Mouse (Mus musculus) testis, adult 2 months (tissue): Measurements from ENCODE around the gene Slc30a4. TPM values are rescaled to one million over a fixed set of nuclear protein-coding genes. Genes with fewer than 3 reads are reported as not detected.

Experiments
- H3K27ac ChIP-seq: fragments of 200-500 bp; 2 replicates; pipeline ENCODE4 v1.5.1; 2012; ENCODE audit warnings: low read depth, low read length; ENCODE audit not compliant: control insufficient read depth, insufficient read depth
- H3K27me3 ChIP-seq: fragments of 200-500 bp; 2 replicates; pipeline ENCODE4 v1.6.1; 2012; ENCODE audit warnings: mild to moderate bottlenecking, low read length, moderate library complexity; ENCODE audit not compliant: control insufficient read depth, insufficient read depth
- H3K36me3 ChIP-seq: fragments of 200-500 bp; 2 replicates; pipeline ENCODE4 v1.6.1; 2012; ENCODE audit warnings: mild to moderate bottlenecking, low read length; ENCODE audit not compliant: control insufficient read depth, insufficient read depth
- H3K4me1 ChIP-seq: fragments of 200-500 bp; 2 replicates; pipeline ENCODE4 v1.6.1; 2012; ENCODE audit warnings: low read length; ENCODE audit not compliant: control insufficient read depth, insufficient read depth
- H3K4me3 ChIP-seq: fragments of 200-500 bp; 2 replicates; pipeline ENCODE4 v1.5.1; 2012; ENCODE audit warnings: low read depth, mild to moderate bottlenecking, low read length, moderate library complexity, mixed read lengths; ENCODE audit not compliant: control insufficient read depth
- CTCF ChIP-seq: fragments of 200-500 bp; IDR thresholded peaks from 2 replicates; pipeline ENCODE4 v1.5.1; 2012; ENCODE audit warnings: low read depth, mild to moderate bottlenecking, inconsistent platforms, low read length, moderate library complexity; ENCODE audit not compliant: control insufficient read depth, insufficient read depth, insufficient replicate concordance
- POLR2A ChIP-seq: fragments of 200-500 bp; IDR thresholded peaks from 2 replicates; pipeline ENCODE4 v1.6.1; 2012; ENCODE audit warnings: low read depth, mild to moderate bottlenecking, inconsistent platforms, low read length, moderate library complexity; ENCODE audit not compliant: control insufficient read depth
- polyA plus RNA-seq: library from polyadenylated mRNA; depleted of rRNA; stranded (reverse); fragments of >200 nt; gene quantifications from 2 replicates; pipeline ENCODE4 v1.2.3, GENCODE M21; 2012

The Slc30a4 gene
- polyA plus RNA-seq, 1 experiment = 39.5 TPM

- Histone ChIP-seq H3K4me1 (no peaks in the 10 kb centered on the region), H3K4me3 (no peak overlapping the region), H3K27me3 (no peaks in the 10 kb centered on the region), H3K36me3 (no peaks in the 10 kb centered on the region), H3K27ac (no peak overlapping the region)
- TF ChIP-seq CTCF = no peak
- TF ChIP-seq POLR2A = no peak
Measured at GRCm38 (mm10) chr2:122719232-122719631, 16.8 kb upstream of the Slc30a4 start.

- TF ChIP-seq CTCF (no peak), POLR2A (no peak)
- Histone ChIP-seq H3K27me3 (no peaks in the 10 kb centered on the region), H3K27ac (no peak overlapping the region), H3K36me3 (no peaks in the 10 kb centered on the region), H3K4me3 (no peak overlapping the region), H3K4me1 (no peaks in the 10 kb centered on the region)
Measured at GRCm38 (mm10) chr2:122716301-122716842, 13.9 kb upstream of the Slc30a4 start.

- H3K4me3 ChIP-seq = no peak overlapping the region
- no peaks in the 10 kb centered on the region for H3K27me3 ChIP-seq
- no peak overlapping the region for H3K27ac ChIP-seq
- no peak for TF ChIP-seq CTCF
- TF ChIP-seq POLR2A = no peak
- H3K4me1 ChIP-seq = no peaks in the 10 kb centered on the region
- no peaks in the 10 kb centered on the region for H3K36me3 ChIP-seq
Measured at GRCm38 (mm10) chr2:122715148-122715692, 12.8 kb upstream of the Slc30a4 start.

- Histone ChIP-seq H3K27me3 (no peaks in the 10 kb centered on the region), H3K36me3 (no peaks in the 10 kb centered on the region), H3K4me3 (no peak overlapping the region), H3K27ac (no peak overlapping the region), H3K4me1 (no peaks in the 10 kb centered on the region)
- TF ChIP-seq POLR2A = no peak
- TF ChIP-seq CTCF = no peak
Measured at GRCm38 (mm10) chr2:122712848-122713247, 10.4 kb upstream of the Slc30a4 start.

GRCm38 (mm10) chr2:122711911-122712310 is 9.4 kb upstream of the Slc30a4 start:
- no peak overlapping the region for H3K4me3 ChIP-seq
- H3K4me1 ChIP-seq = no peaks in the 10 kb centered on the region
- H3K27ac ChIP-seq = no peak overlapping the region
- TF ChIP-seq CTCF = no peak
- no peak for TF ChIP-seq POLR2A
- H3K36me3 ChIP-seq = no peaks in the 10 kb centered on the region
- no peaks in the 10 kb centered on the region for H3K27me3 ChIP-seq

- no peak for TF ChIP-seq CTCF
- no peak for TF ChIP-seq POLR2A
- H3K4me1 ChIP-seq = no peaks in the 10 kb centered on the region
- no peak overlapping the region for H3K4me3 ChIP-seq
- H3K27me3 ChIP-seq = no peaks in the 10 kb centered on the region
- no peak overlapping the region for H3K27ac ChIP-seq
- no peaks in the 10 kb centered on the region for H3K36me3 ChIP-seq
Measured at GRCm38 (mm10) chr2:122709156-122709555, 6.7 kb upstream of the Slc30a4 start.

GRCm38 (mm10) chr2:122708080-122708479 is 5.6 kb upstream of the Slc30a4 start:
- Histone ChIP-seq H3K4me1 (no peaks in the 10 kb centered on the region), H3K27me3 (no peaks in the 10 kb centered on the region), H3K27ac (no peak overlapping the region), H3K4me3 (no peak overlapping the region), H3K36me3 (no peaks in the 10 kb centered on the region)
- TF ChIP-seq CTCF = no peak
- TF ChIP-seq POLR2A = no peak
